Mouse (Mus musculus) midbrain, postnatal 0 days (tissue): Measurements from ENCODE around the gene Apobr. TPM values are rescaled to one million over a fixed set of nuclear protein-coding genes. Genes with fewer than 3 reads are reported as not detected.
A peak's percentile ranks its signal among the peaks of the same experiment; 100 is the strongest.

Experiments
- ATAC-seq: fragments of 200-750 bp; cut with Nextera tagmentation; 2 replicates; pipeline ENCODE4 v1.8.0; 2017; ENCODE audit warnings: moderate number of reproducible peaks, mild to moderate bottlenecking, moderate TSS enrichment, moderate library complexity; ENCODE audit not compliant: low FRiP score
- DNase-seq: peaks from one replicate; pipeline ENCODE4 v3.0.0-alpha.2; 2015; ENCODE audit warnings: low spot score
- H3K27ac ChIP-seq: fragments of 300-500 bp; sonication (generic); 2 replicates; pipeline ENCODE4 v1.5.1; 2014; ENCODE audit warnings: low read depth, mild to moderate bottlenecking, low read length, mixed read lengths
- H3K27me3 ChIP-seq: fragments of 300-500 bp; sonication (generic); 2 replicates; pipeline ENCODE4 v1.6.1; 2014; ENCODE audit warnings: low read length, control low read depth, mixed read lengths; ENCODE audit not compliant: insufficient read depth
- H3K36me3 ChIP-seq: fragments of 300-500 bp; sonication (generic); 2 replicates; pipeline ENCODE4 v1.6.1; 2014; ENCODE audit warnings: low read length, control low read depth, mixed read lengths; ENCODE audit not compliant: insufficient read depth
- H3K4me1 ChIP-seq: fragments of 300-500 bp; sonication (generic); 2 replicates; pipeline ENCODE4 v1.6.1; 2014; ENCODE audit warnings: mild to moderate bottlenecking, control low read depth, antibody characterized with exemption, low read length, mixed read lengths; ENCODE audit not compliant: insufficient read depth
- H3K4me2 ChIP-seq: fragments of 300-500 bp; sonication (generic); 2 replicates; pipeline ENCODE4 v1.6.1; 2014; ENCODE audit warnings: low read depth, mild to moderate bottlenecking, low read length, mixed read lengths; ENCODE audit not compliant: poor library complexity, severe bottlenecking
- H3K4me3 ChIP-seq: fragments of 300-500 bp; sonication (generic); 2 replicates; pipeline ENCODE4 v1.5.1; 2014; ENCODE audit warnings: low read depth, mild to moderate bottlenecking, low read length, moderate library complexity
- H3K9ac ChIP-seq: fragments of 300-500 bp; sonication (generic); replicated peaks from 2 replicates; pipeline ENCODE4 v1.6.1; 2014; ENCODE audit warnings: mild to moderate bottlenecking, low read length, moderate library complexity, mixed read lengths; ENCODE audit not compliant: poor library complexity, severe bottlenecking
- H3K9me3 ChIP-seq: fragments of 300-500 bp; sonication (generic); 2 replicates; pipeline ENCODE4 v1.6.1; 2016; ENCODE audit warnings: low read length, control low read depth
- CTCF ChIP-seq: IDR thresholded peaks from 2 replicates; pipeline ENCODE4 v1.5.1; 2016; ENCODE audit warnings: antibody characterized with exemption, mild to moderate bottlenecking
- WGBS: fragments of 180-500 bp; shearing (Covaris S2); extraction: QIAGEN DNeasy Blood & Tissue Kit; methylation state at CpG from one replicate; pipeline ENCODE4 v1.1.7; 2014; 5-methylcytosine and 5-hydroxymethylcytosine counted together
- polyA plus RNA-seq: library from polyadenylated mRNA; unstranded; fragments of >200 nt; fragmentation: Nextera tagmentation; extraction: Ambion mirVana; gene quantifications from 2 replicates; pipeline ENCODE4 v1.2.1, GENCODE M21; 2015
- total RNA-seq: library from RNA; depleted of rRNA; stranded (reverse); fragments of >200 nt; gene quantifications from 2 replicates; pipeline ENCODE4 v1.2.3, GENCODE M21; 2014

Apobr gene
- total and polyA plus RNA-seq, 2 experiments from 2014 or later = 0.58 TPM; not detected in 1

DNA sequence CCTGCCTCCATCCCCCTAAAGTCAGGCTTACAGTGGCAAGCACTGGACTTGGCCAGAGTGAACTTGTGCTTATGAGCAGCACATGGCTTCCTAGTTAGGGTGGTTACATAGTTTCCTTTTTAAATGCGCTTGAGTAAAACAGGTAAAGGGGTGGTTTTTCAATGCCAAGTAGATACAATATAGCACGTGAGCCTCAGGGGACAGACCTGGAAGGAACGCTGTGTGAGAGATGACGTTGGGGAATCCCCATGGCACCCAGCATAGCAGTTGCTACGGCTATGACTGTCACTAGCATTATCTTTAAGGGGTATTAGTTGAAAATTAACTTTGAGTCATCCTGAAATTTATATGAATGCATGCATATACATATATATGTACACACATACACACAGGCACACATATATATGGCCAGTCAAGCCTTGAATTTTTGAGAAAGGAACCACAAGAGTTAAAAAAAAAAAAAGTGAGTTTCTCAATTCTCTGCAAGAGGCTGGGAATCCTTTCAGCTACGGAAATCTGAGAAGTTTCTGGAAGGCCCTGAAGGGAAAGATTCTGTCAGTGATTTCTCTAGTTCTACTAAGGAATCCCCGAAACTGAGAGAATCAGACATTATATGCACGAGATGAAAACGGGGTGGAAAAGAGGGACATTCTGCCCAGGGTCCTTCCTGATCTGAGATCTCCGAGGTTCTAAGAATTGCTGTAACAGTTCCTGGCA is 35.0 kb downstream of the Apobr start:
- H3K9me3 ChIP-seq = no peaks in the 10 kb centered on the region
- DNase-seq (no peak), ATAC-seq (no peak)
- no peak overlapping the region for H3K4me3 ChIP-seq
- no peak overlapping the region for H3K9ac ChIP-seq
- H3K4me2 ChIP-seq = no peak overlapping the region
- no peak overlapping the region for H3K27ac ChIP-seq
- WGBS = 76% methylated on average over 10 of the region's 10 CpGs
- no peaks in the 10 kb centered on the region for H3K27me3 ChIP-seq
- H3K4me1 ChIP-seq = no peaks in the 10 kb centered on the region
- H3K36me3 ChIP-seq = no peaks in the 10 kb centered on the region
- no peak for TF ChIP-seq CTCF

DNA sequence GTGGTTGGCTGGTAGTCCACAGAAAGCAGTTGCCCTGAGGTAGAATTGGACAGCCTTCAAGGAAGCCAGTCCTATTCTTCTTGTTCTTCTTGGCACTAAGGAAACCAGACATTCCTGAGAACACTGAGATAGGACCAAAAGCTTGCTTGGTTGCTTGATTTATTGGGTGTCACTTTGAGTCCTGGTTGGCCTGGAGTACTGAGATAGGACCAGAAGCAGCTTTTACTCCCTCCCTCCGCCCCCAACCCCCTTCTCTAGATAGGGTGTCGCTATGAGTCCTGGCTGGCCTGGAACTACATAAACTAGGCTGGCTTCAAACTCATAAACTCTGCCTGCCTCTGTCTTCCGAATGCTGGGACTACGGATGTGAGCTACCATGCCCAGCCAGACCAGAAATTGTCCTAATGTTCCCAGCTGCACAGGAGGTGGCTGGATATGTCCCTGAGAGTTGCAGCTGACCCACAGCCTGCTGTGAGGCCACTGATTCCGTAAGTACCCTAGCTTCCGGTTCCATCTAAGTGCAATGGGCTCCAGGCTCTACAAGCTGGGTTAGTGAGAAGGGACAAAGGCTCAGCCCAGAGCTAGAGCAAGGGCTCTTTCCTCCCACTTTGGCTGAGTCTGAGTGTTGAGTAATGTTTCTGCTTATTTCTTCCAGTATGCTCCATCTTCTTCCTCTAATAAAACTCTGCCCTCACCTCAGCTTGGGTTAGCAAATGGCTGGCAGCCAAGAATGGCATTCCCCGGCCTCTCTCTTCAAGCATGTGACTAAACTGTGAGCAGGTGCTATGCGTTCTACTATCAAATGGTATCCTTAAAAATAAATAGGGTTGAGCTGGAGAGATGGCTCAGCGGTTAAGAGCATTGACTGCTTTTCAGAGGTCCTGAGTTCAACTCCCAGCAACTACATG is 37.0 kb downstream of the Apobr start:
- TF ChIP-seq CTCF = no peak
- Histone ChIP-seq H3K27me3 (no peaks in the 10 kb centered on the region), H3K27ac (no peak overlapping the region), H3K36me3 (no peaks in the 10 kb centered on the region), H3K4me2 (no peak overlapping the region), H3K4me1 (no peaks in the 10 kb centered on the region), H3K9ac (no peak overlapping the region), H3K4me3 (no peak overlapping the region), H3K9me3 (no peaks in the 10 kb centered on the region)
- ATAC-seq (no peak), DNase-seq (no peak)
- WGBS = 92% methylated on average over 9 of the region's 9 CpGs

DNA sequence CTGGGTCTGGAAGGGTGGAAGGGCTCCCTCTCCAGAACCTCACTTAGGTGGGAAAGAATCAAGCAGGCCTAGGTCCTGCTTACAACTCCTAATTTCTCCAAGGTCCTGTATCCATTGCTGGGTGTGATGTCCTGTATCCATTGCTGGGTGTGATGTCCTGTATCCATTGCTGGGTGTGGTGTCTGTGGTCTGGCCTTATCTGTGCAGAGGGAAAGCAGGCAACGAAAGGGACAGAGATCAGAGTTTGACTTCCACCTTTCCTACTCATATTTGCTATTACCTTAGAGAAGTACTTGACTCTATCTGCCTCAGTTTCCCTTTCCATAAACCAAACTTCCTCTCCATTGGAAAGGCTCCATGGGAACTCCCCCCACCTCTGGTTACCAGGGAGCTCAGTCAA is 38.6 kb downstream of the Apobr start:
- Histone ChIP-seq H3K9ac (no peak overlapping the region), H3K9me3 (no peaks in the 10 kb centered on the region), H3K4me1 (no peaks in the 10 kb centered on the region), H3K36me3 (no peaks in the 10 kb centered on the region), H3K27me3 (no peaks in the 10 kb centered on the region), H3K27ac (no peak overlapping the region), H3K4me3 (no peak overlapping the region), H3K4me2 (no peak overlapping the region)
- 96% methylated on average over 1 of the region's 1 CpGs for WGBS
- DNase-seq (no peak), ATAC-seq (no peak)
- TF ChIP-seq CTCF = no peak

DNA sequence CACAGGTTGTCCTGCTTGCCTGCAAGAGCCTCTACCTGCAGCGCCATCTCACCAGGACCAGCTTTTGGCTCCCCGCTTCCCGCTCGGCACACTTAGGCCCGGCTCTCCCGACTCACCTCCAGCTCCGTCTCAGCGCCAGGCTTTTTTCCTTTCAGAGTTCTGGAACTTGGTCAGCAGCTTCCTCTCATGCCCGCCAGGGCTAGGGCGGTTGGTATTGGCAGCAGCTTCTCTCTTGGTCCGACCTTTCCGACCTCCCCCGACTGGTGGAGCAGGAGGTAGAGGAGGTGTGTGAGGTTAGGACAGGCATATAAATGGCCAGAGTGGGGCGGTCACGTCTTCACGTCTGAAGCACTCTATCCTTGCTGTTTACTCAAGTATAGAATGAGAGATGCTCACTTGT is 40.0 kb downstream of the Apobr start:
- Histone ChIP-seq H3K27ac (no peak overlapping the region), H3K4me3 (no peak overlapping the region), H3K4me1 (no peaks in the 10 kb centered on the region), H3K9ac (no peak overlapping the region), H3K4me2 (no peak overlapping the region), H3K9me3 (no peaks in the 10 kb centered on the region), H3K27me3 (no peaks in the 10 kb centered on the region), H3K36me3 (no peaks in the 10 kb centered on the region)
- ATAC-seq (no peak), DNase-seq (no peak)
- no peak for TF ChIP-seq CTCF
- WGBS = 71% methylated on average over 16 of the region's 16 CpGs

DNA sequence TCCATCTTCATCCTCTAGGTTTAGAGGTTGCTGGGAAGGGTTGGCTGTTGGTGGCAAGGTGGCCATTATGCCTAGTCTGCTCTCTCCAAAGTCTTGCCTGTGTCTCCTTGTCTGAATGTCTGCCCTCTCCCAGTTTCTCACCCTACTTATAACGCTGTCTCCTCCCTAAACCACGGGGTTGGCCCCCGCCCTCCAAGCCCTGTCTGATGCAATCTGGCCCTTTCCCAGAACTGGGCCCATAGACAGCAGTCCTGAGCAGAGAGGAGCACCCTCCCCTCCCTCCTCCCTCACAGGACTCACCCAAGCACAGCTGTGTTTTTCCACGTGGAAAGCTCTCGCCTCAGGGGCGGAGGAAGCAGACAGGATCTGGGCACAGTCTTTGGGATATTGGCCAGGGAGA is 40.6 kb downstream of the Apobr start:
- ATAC-seq = no peak

More for the DNA sequence above, 40.6 kb downstream of the Apobr start:
- H3K9me3 ChIP-seq = no peaks in the 10 kb centered on the region
- H3K36me3 ChIP-seq = no peaks in the 10 kb centered on the region
- no peak overlapping the region for H3K4me2 ChIP-seq
- H3K9ac ChIP-seq = no peak overlapping the region
- TF ChIP-seq CTCF = no peak
- no peak overlapping the region for H3K4me3 ChIP-seq
- peak; percentile 55 for DNase-seq
- no peak overlapping the region for H3K27ac ChIP-seq
- no peaks in the 10 kb centered on the region for H3K4me1 ChIP-seq
- H3K27me3 ChIP-seq = no peaks in the 10 kb centered on the region
- 55% methylated on average over 6 of the region's 6 CpGs for WGBS
